Mouse (Mus musculus): ENCODE measurements around the gene Tnfrsf22. TPM values are rescaled to one million over a fixed set of nuclear protein-coding genes. Genes with fewer than 3 reads are reported as not detected.

Tnfrsf22 gene
- total RNA-seq, 2 experiments from 2014 or later: 4.2 to 5.1 TPM

- DNase-seq (ENCODE audit: low spot score in 2 of 2): no peak
Measured at GRCm38 (mm10) chr7:143636674-143637073, 12.8 kb downstream of the Tnfrsf22 start.

- no peak for DNase-seq (ENCODE audit: low spot score in 2 of 2)
Measured at GRCm38 (mm10) chr7:143631503-143631902, 18.0 kb downstream of the Tnfrsf22 start.

- no peak for DNase-seq (ENCODE audit: low spot score in 2 of 2)
Measured at GRCm38 (mm10) chr7:143629501-143629900, 20.0 kb downstream of the Tnfrsf22 start.

- DNase-seq (ENCODE audit: low spot score in 2 of 2): no peak
Measured at GRCm38 (mm10) chr7:143628540-143628939, 20.9 kb downstream of the Tnfrsf22 start, which contains the start of gene Tnfrsf26. Gene Tnfrsf26, minus strand, starts transcription at chr7:143628722.

- DNase-seq (ENCODE audit: low spot score in 2 of 2): no peak
Measured at GRCm38 (mm10) chr7:143627555-143628286, 21.7 kb downstream of the Tnfrsf22 start.

- DNase-seq (ENCODE audit: low spot score in 2 of 2): no peak
Measured at GRCm38 (mm10) chr7:143626178-143626577, 23.3 kb downstream of the Tnfrsf22 start.

GRCm38 (mm10) chr7:143625151-143625550, 24.3 kb downstream of the Tnfrsf22 start:
- no peak for DNase-seq (ENCODE audit: low spot score in 2 of 2)

- DNase-seq (ENCODE audit: low spot score in 2 of 2): no peak
Measured at GRCm38 (mm10) chr7:143624561-143624960, 24.9 kb downstream of the Tnfrsf22 start.

GRCm38 (mm10) chr7:143620951-143621350, 28.5 kb downstream of the Tnfrsf22 start:
- no peak for DNase-seq (ENCODE audit: low spot score in 2 of 2)

- DNase-seq (ENCODE audit: low spot score in 2 of 2): no peak
Measured at GRCm38 (mm10) chr7:143614404-143615135, 34.9 kb downstream of the Tnfrsf22 start.

GRCm38 (mm10) chr7:143612215-143612614, 37.2 kb downstream of the Tnfrsf22 start:
- DNase-seq (ENCODE audit: low spot score in 2 of 2): no peak

- DNase-seq (ENCODE audit: low spot score in 2 of 2): no peak
Measured at GRCm38 (mm10) chr7:143605321-143605720, 44.1 kb downstream of the Tnfrsf22 start.

- DNase-seq (ENCODE audit: low spot score in 2 of 2): no peak
Measured at GRCm38 (mm10) chr7:143604889-143605288, 44.6 kb downstream of the Tnfrsf22 start.

- no peak for DNase-seq (ENCODE audit: low spot score in 2 of 2)
Measured at GRCm38 (mm10) chr7:143601705-143602104, 47.8 kb downstream of the Tnfrsf22 start.

GRCm38 (mm10) chr7:143600231-143600740, 49.2 kb downstream of the Tnfrsf22 start:
- no peak for DNase-seq (ENCODE audit: low spot score in 2 of 2)

- peak; percentile 87 to 91 for DNase-seq (ENCODE audit: low spot score in 2 of 2)
Measured at GRCm38 (mm10) chr7:143599428-143600230, 49.8 kb downstream of the Tnfrsf22 start, which contains the start of gene Cars. Gene Cars, minus strand, starts transcription at chr7:143600090.

GRCm38 (mm10) chr7:143594865-143595264, 54.6 kb downstream of the Tnfrsf22 start:
- DNase-seq (ENCODE audit: low spot score in 2 of 2): peak in 1 of 2 experiments; percentile 25

- DNase-seq (ENCODE audit: low spot score in 2 of 2): no peak
Measured at GRCm38 (mm10) chr7:143592255-143592654, 57.2 kb downstream of the Tnfrsf22 start.

- DNase-seq (ENCODE audit: low spot score in 2 of 2): no peak
Measured at GRCm38 (mm10) chr7:143588006-143588405, 61.5 kb downstream of the Tnfrsf22 start.

GRCm38 (mm10) chr7:143587586-143587985, 61.9 kb downstream of the Tnfrsf22 start:
- no peak for DNase-seq (ENCODE audit: low spot score in 2 of 2)

Measured in layer of hippocampus, postnatal 10 days (tissue).